In genomic region chr11:98710416-98711045, GRCm38 (mm10) we compare ENCODE assay signal across 9 mouse cellular contexts. TPM values are rescaled to one million over a fixed set of nuclear protein-coding genes. Genes with fewer than 3 reads are reported as not detected.
A peak's percentile ranks its signal among the peaks of the same experiment; 100 is the strongest.
DNase-seq lines count a peak whose midpoint lies in the region; ATAC-seq and TF ChIP-seq lines count a peak whose summit lies in the region.
"Had no signal": no experiment of that assay in that cellular context is flagged by ENCODE, and none has a peak within 500 bp of the region (broad histone marks: within the 10 kb centered on the region; RNA-seq: fewer than 3 reads in every experiment).

No protein-coding gene starts in this region.

- H3K4me1 ChIP-seq in embryonic facial prominence, embryonic 15.5 days: peaks cover 36% of the 10 kb centered on the region
- H3K4me1 ChIP-seq in heart, embryonic 11.5 days (ENCODE audit: control insufficient read depth, insufficient read depth, low read length): peaks cover 13% of the 10 kb centered on the region
- peaks cover 0 to 6% of the 10 kb centered on the region in 2 experiments; a peak in 3 of 4 replicates for H3K4me1 ChIP-seq in liver, embryonic 14.5 days (replicated peaks; ENCODE audit: control insufficient read depth in 2 of 2, insufficient read depth in 2 of 2, low read length in 1 of 2)

- no peaks in the 10 kb centered on the region for H3K27me3 ChIP-seq in embryonic facial prominence, embryonic 15.5 days
- no peaks in the 10 kb centered on the region for H3K27me3 ChIP-seq in heart, embryonic 11.5 days (ENCODE audit: control insufficient read depth, insufficient read depth, low read length)
- no peaks in the 10 kb centered on the region for H3K27me3 ChIP-seq in liver, embryonic 14.5 days (ENCODE audit: control insufficient read depth, insufficient read depth, low read length)

- TF ChIP-seq CTCF in liver, embryonic 14.5 days (IDR thresholded peaks at IDR 0.05; ENCODE audit: low read depth): peak; percentile 98

- H3K9ac ChIP-seq in embryonic facial prominence, embryonic 15.5 days: no peak overlapping the region
- H3K9ac ChIP-seq in heart, embryonic 11.5 days (ENCODE audit: low read depth, low read length): peak overlapping the region; percentile 16; the same call in 1 of the 2 replicates
- no peak overlapping the region for H3K9ac ChIP-seq in liver, embryonic 14.5 days (replicated peaks)

- peak; percentile 53 for ATAC-seq in CD4-positive, CD25-positive, alpha-beta regulatory T cell, adult 4 months
- no peak for ATAC-seq in embryonic facial prominence, embryonic 15.5 days (ENCODE audit: insufficient number of reproducible peaks, low FRiP score, low TSS enrichment, low read depth)
- ATAC-seq in heart, embryonic 11.5 days (replicated peaks; ENCODE audit: insufficient number of reproducible peaks, low FRiP score, low TSS enrichment): peak; percentile 53
- peak; percentile 52 for ATAC-seq in liver, embryonic 14.5 days (ENCODE audit: insufficient read depth)
- peak; percentile 83 for ATAC-seq in neutrophil, adult 5-6 weeks (ENCODE audit: extremely low read depth, insufficient number of reproducible peaks, low FRiP score, poor library complexity, severe bottlenecking)

- H3K4me3 ChIP-seq in embryonic facial prominence, embryonic 15.5 days (replicated peaks): no peak overlapping the region
- H3K4me3 ChIP-seq in heart, embryonic 11.5 days (ENCODE audit: low read depth, low read length): no peak overlapping the region
- H3K4me3 ChIP-seq in liver, embryonic 14.5 days (ENCODE audit: insufficient read depth in 1 of 2, low read depth in 2 of 2, low read length in 2 of 2): no peak overlapping the region

- 49% methylated on average over 12 of the region's 12 CpGs for WGBS in embryonic facial prominence, embryonic 15.5 days
- 46% methylated on average over 12 of the region's 12 CpGs for WGBS in heart, embryonic 11.5 days (ENCODE audit: insufficient replicate concordance)
- WGBS in liver, embryonic 14.5 days (ENCODE audit: insufficient replicate concordance): 31% methylated on average over 12 of the region's 12 CpGs

- TF ChIP-seq EP300 in liver, embryonic 14.5 days (IDR thresholded peaks at IDR 0.05; ENCODE audit: low read depth): no peak

- H3K4me2 ChIP-seq in embryonic facial prominence, embryonic 15.5 days (replicated peaks): no peak overlapping the region
- H3K4me2 ChIP-seq in heart, embryonic 11.5 days: no peak overlapping the region
- H3K4me2 ChIP-seq in liver, embryonic 14.5 days (ENCODE audit: low read depth): no peak overlapping the region

- H3K27ac ChIP-seq in embryonic facial prominence, embryonic 15.5 days (replicated peaks): 0 out of 2 replicates have a peak overlapping the region, but pooled peaks have one; percentile 3
- H3K27ac ChIP-seq in heart, embryonic 11.5 days (ENCODE audit: low read depth, low read length): peak overlapping the region; percentile 64; the same call in 1 of the 2 replicates
- no peak overlapping the region for H3K27ac ChIP-seq in liver, embryonic 14.5 days

- peak; percentile 56 to 71 for DNase-seq in adrenal gland, postnatal 4 days (ENCODE audit: low spot score in 2 of 2)
- peak; percentile 93 for DNase-seq in kidney, postnatal 10 days
- DNase-seq in liver, embryonic 14.5 days (ENCODE audit: low read depth in 3 of 3, low spot score in 3 of 3): peak; percentile 62 to 76 (median 66)
- DNase-seq in thymus, postnatal 0 days (ENCODE audit: low spot score): peak; percentile 77

- H3K36me3 ChIP-seq in embryonic facial prominence, embryonic 15.5 days: peaks cover 73% of the 10 kb centered on the region
- peaks cover 33% of the 10 kb centered on the region for H3K36me3 ChIP-seq in heart, embryonic 11.5 days (ENCODE audit: control insufficient read depth, insufficient read depth, low read length)
- peaks cover 28% of the 10 kb centered on the region for H3K36me3 ChIP-seq in liver, embryonic 14.5 days (replicated peaks; ENCODE audit: control insufficient read depth, insufficient read depth, low read depth)

- no peaks in the 10 kb centered on the region for H3K9me3 ChIP-seq in embryonic facial prominence, embryonic 15.5 days (replicated peaks)
- H3K9me3 ChIP-seq in heart, embryonic 11.5 days (replicated peaks; ENCODE audit: control insufficient read depth, low read length): no peaks in the 10 kb centered on the region
- H3K9me3 ChIP-seq in liver, embryonic 14.5 days (ENCODE audit: control insufficient read depth, low read length): no peaks in the 10 kb centered on the region

RNA-seq across cellular contexts. Expression of gene Csf3, which starts 9.5 kb away (rescaled TPM):
- polyA plus RNA-seq in CD4-positive, CD25-positive, alpha-beta regulatory T cell, adult 4 months (2017; shearing (Covaris generic)): not detected
- not detected for total RNA-seq in adrenal gland, postnatal 4 days (2021)
- polyA plus RNA-seq in embryonic facial prominence, embryonic 15.5 days (2015; fragmentation: Nextera tagmentation; extraction: Ambion mirVana): 0.12 and 0.31 TPM in 2 replicates
- polyA plus RNA-seq in heart, embryonic 11.5 days (2014; fragmentation: Nextera tagmentation; extraction: Ambion mirVana): not detected in 2 replicates
- not detected in 2 replicates for polyA plus RNA-seq in liver, embryonic 14.5 days (2012; rRNA removed)
- not detected in 2 replicates for polyA plus RNA-seq in liver, embryonic 14.5 days (2014; fragmentation: Nextera tagmentation; extraction: Ambion mirVana)
- total RNA-seq in neutrophil, adult 5-6 weeks (2017): not detected in 2 replicates
- not detected in 2 replicates for polyA plus RNA-seq in thymus, postnatal 0 days (2015; fragmentation: Nextera tagmentation; extraction: Ambion mirVana)
- polyA plus RNA-seq: large intestine, adult 2 months had no signal

RNA-seq across cellular contexts. Expression of gene Med24, which starts 18.7 kb away (rescaled TPM):
- polyA plus RNA-seq in CD4-positive, CD25-positive, alpha-beta regulatory T cell, adult 4 months (2017; shearing (Covaris generic)): 10 to 100 TPM; 27.0 to 37.5 TPM
- 10 to 100 TPM; 75.7 to 84.8 TPM for total RNA-seq in adrenal gland, postnatal 4 days (2021)
- 52.3 and 53.3 TPM in 2 replicates for polyA plus RNA-seq in embryonic facial prominence, embryonic 15.5 days (2015; fragmentation: Nextera tagmentation; extraction: Ambion mirVana)
- 31.6 and 42.1 TPM in 2 replicates for polyA plus RNA-seq in heart, embryonic 11.5 days (2014; fragmentation: Nextera tagmentation; extraction: Ambion mirVana)
- polyA plus RNA-seq in liver, embryonic 14.5 days (2012; rRNA removed): 25.0 and 29.6 TPM in 2 replicates
- polyA plus RNA-seq in liver, embryonic 14.5 days (2014; fragmentation: Nextera tagmentation; extraction: Ambion mirVana): 21.3 and 25.6 TPM in 2 replicates
- total RNA-seq in neutrophil, adult 5-6 weeks (2017): 14.9 and 21.3 TPM in 2 replicates
- 48.3 and 48.5 TPM in 2 replicates for polyA plus RNA-seq in thymus, postnatal 0 days (2015; fragmentation: Nextera tagmentation; extraction: Ambion mirVana)

RNA-seq across cellular contexts. Expression of gene Psmd3, which starts 28.2 kb away (rescaled TPM):
- polyA plus RNA-seq in CD4-positive, CD25-positive, alpha-beta regulatory T cell, adult 4 months (2017; shearing (Covaris generic)): 10 to 100 TPM; 13.8 to 17.5 TPM
- total RNA-seq in adrenal gland, postnatal 4 days (2021): 100 to 1,000 TPM; 137 to 147 TPM
- polyA plus RNA-seq in embryonic facial prominence, embryonic 15.5 days (2015; fragmentation: Nextera tagmentation; extraction: Ambion mirVana): 204 and 214 TPM in 2 replicates
- 122 and 131 TPM in 2 replicates for polyA plus RNA-seq in heart, embryonic 11.5 days (2014; fragmentation: Nextera tagmentation; extraction: Ambion mirVana)
- 73.6 and 75.7 TPM in 2 replicates for polyA plus RNA-seq in liver, embryonic 14.5 days (2012; rRNA removed)
- polyA plus RNA-seq in liver, embryonic 14.5 days (2014; fragmentation: Nextera tagmentation; extraction: Ambion mirVana): 55.3 and 67.1 TPM in 2 replicates
- total RNA-seq in neutrophil, adult 5-6 weeks (2017): 33.2 and 37.8 TPM in 2 replicates
- polyA plus RNA-seq in thymus, postnatal 0 days (2015; fragmentation: Nextera tagmentation; extraction: Ambion mirVana): 211 and 224 TPM in 2 replicates

RNA-seq across cellular contexts. Expression of gene Thra, which starts 29.9 kb away (rescaled TPM):
- polyA plus RNA-seq in CD4-positive, CD25-positive, alpha-beta regulatory T cell, adult 4 months (2017; shearing (Covaris generic)): 1 to 10 TPM; 4.8 to 5.7 TPM
- 100 to 1,000 TPM; 181 to 195 TPM for total RNA-seq in adrenal gland, postnatal 4 days (2021)
- 51.0 and 51.2 TPM in 2 replicates for polyA plus RNA-seq in embryonic facial prominence, embryonic 15.5 days (2015; fragmentation: Nextera tagmentation; extraction: Ambion mirVana)
- polyA plus RNA-seq in heart, embryonic 11.5 days (2014; fragmentation: Nextera tagmentation; extraction: Ambion mirVana): 32.2 and 35.7 TPM in 2 replicates
- polyA plus RNA-seq in liver, embryonic 14.5 days (2012; rRNA removed): 14.6 and 15.6 TPM in 2 replicates
- 8.3 and 10.0 TPM in 2 replicates for polyA plus RNA-seq in liver, embryonic 14.5 days (2014; fragmentation: Nextera tagmentation; extraction: Ambion mirVana)
- 7.9 and 8.7 TPM in 2 replicates for total RNA-seq in neutrophil, adult 5-6 weeks (2017)
- polyA plus RNA-seq in thymus, postnatal 0 days (2015; fragmentation: Nextera tagmentation; extraction: Ambion mirVana): 7.3 and 9.1 TPM in 2 replicates

RNA-seq across cellular contexts. Expression of gene Gsdma, which starts 46.4 kb away (rescaled TPM):
- under 1 TPM in 1 of 2 experiments, not detected in 1; 0.12 TPM for polyA plus RNA-seq in CD4-positive, CD25-positive, alpha-beta regulatory T cell, adult 4 months (2017; shearing (Covaris generic))
- not detected for total RNA-seq in adrenal gland, postnatal 4 days (2021)
- polyA plus RNA-seq in embryonic facial prominence, embryonic 15.5 days (2015; fragmentation: Nextera tagmentation; extraction: Ambion mirVana): 11.8 and 14.0 TPM in 2 replicates
- not detected in 2 replicates for polyA plus RNA-seq in heart, embryonic 11.5 days (2014; fragmentation: Nextera tagmentation; extraction: Ambion mirVana)
- 0.01 TPM in 1 of 2 replicates, not detected in the other for polyA plus RNA-seq in liver, embryonic 14.5 days (2012; rRNA removed)
- not detected in 2 replicates for polyA plus RNA-seq in liver, embryonic 14.5 days (2014; fragmentation: Nextera tagmentation; extraction: Ambion mirVana)
- not detected in 2 replicates for total RNA-seq in neutrophil, adult 5-6 weeks (2017)
- polyA plus RNA-seq in thymus, postnatal 0 days (2015; fragmentation: Nextera tagmentation; extraction: Ambion mirVana): 0.49 and 0.80 TPM in 2 replicates
